Mouse (Mus musculus) spleen, adult 2 months (tissue): ENCODE measurements around the gene Rpl3. TPM values are rescaled to one million over a fixed set of nuclear protein-coding genes. Genes with fewer than 3 reads are reported as not detected.

Source experiments
- DNase-seq, 2 experiments: peaks; one replicate each; pipeline versions ENCODE4 v3.0.0 to v3.0.0-alpha.2; 2012 to 2021; ENCODE audit warnings: low spot score in 2 of 2, low read depth in 1 of 2
- H3K27ac ChIP-seq: fragments of 200-500 bp; 2 replicates; pipeline ENCODE4 v1.5.1; 2012; ENCODE audit warnings: low read length, inconsistent platforms; ENCODE audit not compliant: insufficient read depth
- H3K27me3 ChIP-seq: fragments of 200-500 bp; 2 replicates; pipeline ENCODE4 v1.6.1; 2012; ENCODE audit warnings: mild to moderate bottlenecking, moderate library complexity, low read length, inconsistent platforms; ENCODE audit not compliant: control insufficient read depth, insufficient read depth
- H3K36me3 ChIP-seq: fragments of 200-500 bp; 2 replicates; pipeline ENCODE4 v1.6.1; 2012; ENCODE audit warnings: mild to moderate bottlenecking, low read length, inconsistent platforms; ENCODE audit not compliant: control insufficient read depth, insufficient read depth
- H3K4me1 ChIP-seq: fragments of 200-500 bp; 2 replicates; pipeline ENCODE4 v1.6.1; 2011; ENCODE audit warnings: inconsistent platforms; ENCODE audit not compliant: control insufficient read depth, insufficient read depth, insufficient read length
- H3K4me3 ChIP-seq: fragments of 200-500 bp; 2 replicates; pipeline ENCODE4 v1.5.1; 2011; ENCODE audit warnings: mild to moderate bottlenecking, inconsistent platforms; ENCODE audit not compliant: insufficient read depth, insufficient read length; ENCODE audit errors: extremely low read depth
- CTCF ChIP-seq: fragments of 200-500 bp; IDR thresholded peaks from 2 replicates; pipeline ENCODE4 v1.5.1; 2011; ENCODE audit warnings: mild to moderate bottlenecking, inconsistent platforms; ENCODE audit not compliant: insufficient read depth, insufficient read length, insufficient replicate concordance; ENCODE audit errors: extremely low read depth
- POLR2A ChIP-seq: fragments of 200-500 bp; IDR thresholded peaks from 2 replicates; pipeline ENCODE4 v1.6.1; 2011; ENCODE audit warnings: low read depth, low read length, inconsistent platforms
- WGBS: fragments of 180-500 bp; shearing (Covaris S2); methylation state at CpG from one replicate; pipeline ENCODE4 v1.1.7; 2018; 5-methylcytosine and 5-hydroxymethylcytosine counted together
- polyA plus RNA-seq: library from polyadenylated mRNA; depleted of rRNA; stranded (reverse); fragments of >200 nt; gene quantifications from 2 replicates; pipeline ENCODE4 v1.2.3, GENCODE M21; 2012

The Rpl3 gene
- polyA plus RNA-seq, 1 experiment, result 833 TPM

DNA sequence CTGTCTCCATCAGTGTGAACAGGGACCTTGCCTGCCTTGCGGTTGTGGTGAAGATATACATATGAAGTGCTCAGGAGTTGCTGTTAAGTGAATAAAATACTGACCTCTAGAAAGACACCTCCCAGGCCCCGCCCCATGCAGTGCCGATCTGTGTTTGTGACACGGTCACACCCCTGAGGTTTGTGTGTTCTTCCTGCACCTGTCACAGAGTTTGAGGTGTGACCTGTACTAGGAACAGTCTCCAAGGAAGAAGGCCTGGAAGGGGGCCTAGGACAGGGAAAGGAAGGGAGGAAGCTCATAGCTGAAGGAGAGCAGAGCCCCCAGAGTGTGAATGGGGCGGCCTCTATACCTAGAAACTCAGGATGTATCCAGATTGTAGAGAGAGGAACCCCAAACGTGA lies 10.8 kb upstream of the Rpl3 start:
- no peak overlapping the region for H3K27ac ChIP-seq
- TF ChIP-seq CTCF (no peak), POLR2A (no peak)
- DNase-seq, result no peak
- no peak overlapping the region for H3K4me3 ChIP-seq
- WGBS, result 83% methylated on average over 6 of the region's 6 CpGs
- H3K36me3 ChIP-seq, result no peaks in the 10 kb centered on the region
- no peaks in the 10 kb centered on the region for H3K27me3 ChIP-seq
- H3K4me1 ChIP-seq, result no peaks in the 10 kb centered on the region

DNA sequence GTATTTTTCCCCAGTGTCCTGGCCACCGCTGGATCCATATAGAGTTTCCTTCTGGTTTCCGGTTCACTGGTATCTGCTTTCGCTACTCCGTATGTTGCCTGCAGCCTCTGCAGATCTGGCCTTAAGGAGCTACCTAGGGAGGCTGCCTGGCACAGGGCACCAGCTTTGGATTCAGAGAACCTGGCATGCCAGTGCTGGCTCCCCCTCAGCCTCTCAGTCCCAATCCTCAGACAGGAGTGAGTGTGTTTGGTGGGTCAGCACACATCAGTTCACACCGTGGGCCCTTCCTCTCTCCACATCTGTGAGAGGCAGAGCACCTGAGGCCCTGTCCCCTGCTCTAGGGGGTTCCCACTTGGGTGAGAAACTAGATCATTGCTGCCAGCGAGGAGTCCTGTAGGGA lies 9.8 kb upstream of the Rpl3 start:
- H3K27me3 ChIP-seq, result no peaks in the 10 kb centered on the region
- no peak overlapping the region for H3K27ac ChIP-seq
- no peaks in the 10 kb centered on the region for H3K36me3 ChIP-seq
- no peak overlapping the region for H3K4me3 ChIP-seq
- no peaks in the 10 kb centered on the region for H3K4me1 ChIP-seq
- DNase-seq, result no peak
- WGBS, result 90% methylated on average over 6 of the region's 6 CpGs
- no peak for TF ChIP-seq CTCF
- no peak for TF ChIP-seq POLR2A

DNA sequence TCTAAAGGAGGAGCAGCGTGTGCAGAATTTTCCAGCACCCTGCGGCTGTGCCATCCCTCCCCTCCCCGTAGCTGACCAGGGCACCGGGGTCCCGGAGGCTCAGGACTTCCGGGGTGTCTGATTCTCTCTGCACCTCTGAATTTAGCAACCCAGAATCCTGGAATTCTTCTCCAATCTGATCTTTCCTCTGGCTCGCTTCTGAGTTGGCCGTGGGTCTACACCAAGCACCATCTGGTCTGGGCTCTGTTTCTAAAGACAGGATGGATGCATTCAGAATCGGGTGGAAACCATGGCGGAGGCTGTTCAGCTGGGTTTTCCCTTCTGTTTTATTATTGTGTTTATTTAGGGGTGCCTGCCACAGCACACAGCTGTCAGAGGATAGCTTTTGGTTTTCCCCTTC lies 9.2 kb upstream of the Rpl3 start:
- no peaks in the 10 kb centered on the region for H3K4me1 ChIP-seq
- TF ChIP-seq POLR2A (no peak), CTCF (no peak)
- no peak overlapping the region for H3K4me3 ChIP-seq
- H3K27ac ChIP-seq, result no peak overlapping the region
- H3K27me3 ChIP-seq, result no peaks in the 10 kb centered on the region
- no peak for DNase-seq
- no peaks in the 10 kb centered on the region for H3K36me3 ChIP-seq
- WGBS, result 72% methylated on average over 10 of the region's 10 CpGs

DNA sequence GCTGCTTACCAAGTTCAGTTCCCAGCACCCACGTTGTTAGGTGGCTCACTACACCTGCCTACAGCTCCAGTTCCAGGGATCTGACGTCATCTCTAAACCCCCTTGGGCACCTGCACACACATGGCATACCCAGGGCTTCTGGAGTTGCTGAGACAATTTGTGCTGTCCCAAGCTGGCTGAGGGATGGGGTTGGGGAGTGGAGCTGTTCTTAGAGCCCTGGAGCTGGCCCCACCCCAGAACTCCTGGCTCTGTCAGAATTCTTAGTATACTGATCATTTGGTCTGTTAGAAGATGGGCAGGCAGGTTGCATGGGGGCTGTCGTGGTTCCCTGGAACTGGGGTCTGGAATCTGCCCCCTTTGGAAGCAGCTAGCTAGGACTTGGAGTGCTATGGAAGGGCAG lies 8.5 kb upstream of the Rpl3 start:
- no peak for DNase-seq
- Histone ChIP-seq H3K4me1 (no peaks in the 10 kb centered on the region), H3K27me3 (no peaks in the 10 kb centered on the region), H3K27ac (no peak overlapping the region), H3K4me3 (no peak overlapping the region), H3K36me3 (no peaks in the 10 kb centered on the region)
- TF ChIP-seq POLR2A (no peak), CTCF (no peak)
- WGBS, result 82% methylated on average over 3 of the region's 3 CpGs

DNA sequence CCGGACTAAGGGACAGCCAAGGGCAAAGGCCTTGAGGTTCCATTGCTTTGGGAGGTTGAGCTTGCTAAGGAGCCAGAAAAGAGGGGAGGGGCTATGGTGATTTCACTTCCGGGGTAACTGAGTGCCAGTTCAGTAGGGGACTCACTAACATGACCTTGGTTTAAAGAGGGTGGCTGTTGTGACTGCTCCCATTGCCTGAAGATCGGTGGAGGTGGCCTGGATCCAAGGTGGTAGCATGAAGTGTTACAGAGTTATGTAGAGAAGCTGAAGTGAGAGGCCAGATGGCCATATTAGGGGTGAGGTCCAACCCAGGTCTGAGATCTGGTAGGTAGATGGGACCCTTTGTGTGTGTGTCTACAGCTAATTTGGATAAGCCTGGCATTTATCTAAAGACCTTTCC lies 7.8 kb upstream of the Rpl3 start:
- Histone ChIP-seq H3K4me3 (no peak overlapping the region), H3K4me1 (no peaks in the 10 kb centered on the region), H3K36me3 (no peaks in the 10 kb centered on the region), H3K27me3 (no peaks in the 10 kb centered on the region), H3K27ac (no peak overlapping the region)
- WGBS, result 87% methylated on average over 3 of the region's 3 CpGs
- DNase-seq, result no peak
- TF ChIP-seq CTCF (no peak), POLR2A (no peak)

DNA sequence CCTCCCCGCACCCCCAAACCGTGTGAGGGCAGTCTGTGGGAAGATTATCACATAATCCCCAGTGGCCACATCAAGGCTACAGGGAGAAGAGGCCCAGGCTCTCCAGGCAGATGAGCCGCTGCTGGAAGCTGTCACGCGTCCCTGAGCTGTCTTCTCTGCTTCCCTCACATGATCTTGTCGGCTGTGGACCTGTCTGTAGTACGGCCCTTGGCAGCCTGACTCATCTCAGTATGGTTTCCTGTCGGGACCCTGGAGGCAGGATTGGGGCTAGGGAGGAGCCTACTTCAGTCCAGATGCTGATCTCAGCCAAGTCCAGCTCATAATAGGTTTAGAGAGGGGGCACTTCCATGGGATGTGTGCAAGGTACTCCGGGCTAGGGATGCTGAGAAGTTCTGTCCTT lies 7.1 kb upstream of the Rpl3 start:
- DNase-seq, result no peak
- Histone ChIP-seq H3K27me3 (no peaks in the 10 kb centered on the region), H3K4me3 (no peak overlapping the region), H3K4me1 (no peaks in the 10 kb centered on the region), H3K36me3 (no peaks in the 10 kb centered on the region), H3K27ac (no peak overlapping the region)
- 32% methylated on average over 9 of the region's 9 CpGs for WGBS
- TF ChIP-seq POLR2A, result no peak
- no peak for TF ChIP-seq CTCF

DNA sequence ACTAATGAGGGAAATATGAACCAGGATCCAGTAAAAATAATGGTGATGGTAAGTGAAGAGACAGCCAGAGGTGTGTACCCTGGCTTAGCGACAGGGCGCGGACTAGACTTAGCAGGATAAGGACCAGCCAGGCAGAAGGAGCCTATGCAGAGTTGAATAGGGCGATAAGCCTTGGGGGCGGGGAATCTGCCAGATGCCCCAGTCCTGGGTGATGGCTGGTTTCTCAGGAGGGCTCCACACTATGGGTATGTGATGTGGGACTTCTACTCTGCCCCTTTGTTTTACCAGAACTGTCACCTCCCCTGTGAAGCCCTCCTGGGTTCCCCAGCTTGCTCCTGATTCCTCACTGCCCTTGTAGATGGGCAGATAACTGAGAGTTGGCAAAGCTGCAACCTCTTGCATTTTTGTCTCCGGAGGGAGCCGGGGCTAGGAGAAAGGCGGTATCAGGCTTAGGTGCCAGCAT lies 6.4 kb upstream of the Rpl3 start:
- TF ChIP-seq CTCF, result no peak
- no peak for TF ChIP-seq POLR2A
- no peaks in the 10 kb centered on the region for H3K27me3 ChIP-seq
- no peak overlapping the region for H3K4me3 ChIP-seq
- 73% methylated on average over 8 of the region's 8 CpGs for WGBS
- no peaks in the 10 kb centered on the region for H3K36me3 ChIP-seq
- H3K27ac ChIP-seq, result peak overlapping the region; percentile 26; the same call in 1 of the 2 replicates
- no peaks in the 10 kb centered on the region for H3K4me1 ChIP-seq
- DNase-seq, result no peak
